Mouse (Mus musculus): ENCODE measurements around the gene Mrln. TPM values are rescaled to one million over a fixed set of nuclear protein-coding genes. Genes with fewer than 3 reads are reported as not detected.

The Mrln gene
- 2.1 and 2.6 TPM in 2 replicates for polyA plus RNA-seq (2016; fragmentation: Nextera tagmentation; extraction: Ambion mirVana)

DNA sequence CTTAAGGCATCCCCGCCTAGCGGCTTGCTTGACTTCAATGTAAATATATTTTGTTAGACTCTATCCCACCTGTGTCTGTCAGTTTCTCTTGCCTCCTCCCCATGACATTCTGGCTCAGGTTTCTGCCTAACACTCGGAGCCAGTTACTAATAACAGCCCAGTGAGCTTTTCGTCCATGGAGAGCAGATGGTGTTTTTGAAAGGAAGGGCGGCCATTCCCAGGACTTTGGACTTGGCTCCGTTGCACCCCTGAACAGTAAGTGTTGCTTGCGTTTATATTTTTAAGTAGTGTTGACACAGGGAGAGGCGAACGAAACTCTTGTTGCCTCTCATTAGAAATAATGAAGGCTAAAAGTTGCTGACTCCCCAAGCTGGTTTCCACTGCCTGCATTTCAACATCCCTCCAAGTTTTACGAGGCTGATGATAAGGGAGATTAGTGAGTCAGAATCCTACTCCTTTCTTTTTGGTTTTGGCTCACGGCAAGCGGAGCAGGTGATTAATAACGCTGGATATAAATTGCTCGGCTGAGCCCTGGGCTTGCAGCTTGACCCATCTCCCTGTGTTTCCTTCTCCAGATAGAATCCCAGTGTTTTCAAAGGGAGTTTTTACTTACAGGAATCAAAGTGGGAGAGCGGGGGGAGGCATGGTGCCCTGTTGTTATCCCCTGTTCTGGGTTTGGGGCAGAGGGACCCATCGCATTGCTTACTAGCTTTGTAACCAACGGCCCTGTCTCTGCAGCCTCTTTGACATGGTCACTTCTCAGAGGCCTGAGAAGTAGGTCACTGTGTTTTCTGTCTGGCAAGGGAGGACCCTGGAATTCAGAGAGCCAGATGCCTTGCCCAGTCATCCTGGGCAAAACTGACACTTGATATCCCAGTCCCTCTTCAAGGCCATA lies at the start of gene Mrln:
Gene Mrln (plus strand): TSS at position 160 of the 895 bp plus-strand sequence.
- no peaks in the 10 kb centered on the region for H3K36me3 ChIP-seq (replicated peaks)
- no peaks in the 10 kb centered on the region for H3K27me3 ChIP-seq (replicated peaks; ENCODE audit: low read depth, poor library complexity, severe bottlenecking)
- WGBS = 65% methylated on average over 17 of the region's 17 CpGs
- 0 out of 2 replicates have a peak within 1 kb of the TSS, but pooled peaks have one; percentile 30 for H3K27ac ChIP-seq (replicated peaks)
- H3K4me3 ChIP-seq = no peak within 1 kb of the TSS
- DNase-seq (ENCODE audit: low spot score) = no peak
- no peaks in the 10 kb centered on the region for H3K9me3 ChIP-seq
- H3K4me1 ChIP-seq = peaks cover 22% of the 10 kb centered on the region

DNA sequence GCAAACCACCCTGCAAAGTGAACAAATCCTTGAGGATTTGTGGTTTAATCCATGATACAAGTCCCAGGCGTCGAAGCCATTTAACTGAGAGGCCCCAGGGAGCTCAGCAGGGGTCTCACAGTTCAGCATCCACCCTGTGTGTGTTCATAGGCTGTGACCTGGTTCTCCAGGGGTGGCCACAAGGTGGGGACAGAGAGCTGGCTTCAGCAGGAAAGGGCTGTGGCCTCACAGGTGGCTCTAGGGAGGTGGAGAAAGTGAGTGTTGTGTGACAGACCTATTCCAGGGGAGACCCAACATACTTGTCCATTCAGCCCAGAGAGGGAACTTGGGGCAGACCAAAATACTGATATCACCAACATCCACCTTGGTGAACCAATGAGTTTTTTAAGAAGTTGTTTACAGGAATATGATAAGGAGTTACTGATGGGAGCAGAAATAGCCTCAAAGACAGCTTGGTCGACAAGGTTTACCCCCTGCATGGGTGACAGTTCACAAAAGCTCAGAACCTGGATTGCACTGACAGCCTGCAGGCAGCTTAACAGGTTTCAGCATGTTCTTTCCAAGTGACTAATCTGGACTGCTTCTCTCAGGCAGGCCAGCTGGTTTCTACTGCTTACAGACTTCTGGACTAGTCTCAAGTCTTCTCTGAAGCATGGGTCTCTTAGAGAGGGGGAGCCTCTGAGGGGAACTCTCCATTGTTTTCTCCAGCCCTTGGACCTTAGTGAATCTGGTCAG lies 47.9 kb upstream of the Mrln start:
- WGBS = 79% methylated on average over 3 of the region's 3 CpGs
- Histone ChIP-seq H3K9me3 (no peaks in the 10 kb centered on the region), H3K4me1 (peaks cover 19% of the 10 kb centered on the region), H3K36me3 (replicated peaks) (peaks cover 80% of the 10 kb centered on the region), H3K4me3 (no peak overlapping the region), H3K27ac (replicated peaks) (no peak overlapping the region), H3K27me3 (replicated peaks; ENCODE audit: low read depth, poor library complexity, severe bottlenecking) (no peaks in the 10 kb centered on the region)
- DNase-seq (ENCODE audit: low spot score) = peak; percentile 44

DNA sequence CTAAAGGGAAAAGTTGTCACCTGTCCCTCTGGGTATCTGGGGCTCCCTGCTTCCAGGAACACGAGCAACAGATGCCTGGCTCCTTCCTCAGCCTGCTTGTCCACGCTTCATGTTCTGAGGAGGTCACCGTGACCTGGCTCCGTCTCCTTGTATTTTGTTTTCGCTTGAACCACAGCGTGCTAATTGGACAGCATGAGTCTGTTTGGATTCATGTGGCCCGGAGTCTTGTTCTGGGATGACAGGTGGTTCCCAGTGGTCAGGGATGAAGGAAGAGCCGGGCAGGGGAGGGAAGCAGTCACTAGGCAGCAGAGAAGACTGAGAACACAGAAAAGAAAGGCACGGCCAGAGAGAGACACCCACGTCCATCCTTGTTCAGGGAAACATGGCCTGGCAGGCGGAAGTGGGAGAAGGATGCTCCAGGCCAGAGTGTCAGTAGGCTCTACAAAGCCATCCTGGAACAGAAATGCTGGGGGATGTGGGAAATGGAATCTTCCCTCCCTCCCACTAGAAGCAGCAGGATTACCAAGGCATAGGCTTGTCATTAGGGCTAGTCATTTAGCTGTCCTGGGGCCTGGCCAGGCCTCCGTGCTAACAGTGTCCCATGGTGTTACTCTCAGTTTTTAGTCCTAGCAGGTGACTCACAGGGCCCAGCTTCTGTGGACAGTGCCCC lies 44.7 kb upstream of the Mrln start:
- DNase-seq (ENCODE audit: low spot score) = no peak
- Histone ChIP-seq H3K27ac (replicated peaks) (no peak overlapping the region), H3K36me3 (replicated peaks) (peaks cover 53% of the 10 kb centered on the region), H3K4me3 (no peak overlapping the region), H3K27me3 (replicated peaks; ENCODE audit: low read depth, poor library complexity, severe bottlenecking) (no peaks in the 10 kb centered on the region), H3K4me1 (peaks cover 12% of the 10 kb centered on the region), H3K9me3 (no peaks in the 10 kb centered on the region)
- WGBS = 75% methylated on average over 12 of the region's 12 CpGs

DNA sequence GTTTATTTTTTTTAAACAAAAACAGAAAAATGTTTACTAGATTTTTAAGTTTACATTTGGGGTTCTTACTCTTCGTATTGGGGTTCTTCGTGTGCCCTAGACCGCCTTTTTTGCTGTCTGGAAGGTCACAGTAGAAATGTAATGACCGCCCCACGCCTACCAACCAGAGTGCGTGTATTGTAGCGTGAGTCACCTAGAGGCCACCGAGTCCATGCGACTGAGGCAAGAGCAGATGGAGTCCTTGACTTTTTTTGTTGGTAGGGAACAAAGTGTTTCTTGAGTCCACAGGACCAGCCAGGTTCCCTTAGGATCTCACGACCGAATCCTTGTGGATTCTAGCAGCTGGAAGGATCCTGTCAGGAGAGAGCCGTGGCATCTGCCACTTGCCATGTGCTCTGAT lies 43.7 kb upstream of the Mrln start:
- no peak overlapping the region for H3K4me3 ChIP-seq
- H3K27ac ChIP-seq (replicated peaks) = no peak overlapping the region
- H3K36me3 ChIP-seq (replicated peaks) = peaks cover 43% of the 10 kb centered on the region
- peaks cover 12% of the 10 kb centered on the region for H3K4me1 ChIP-seq
- no peaks in the 10 kb centered on the region for H3K9me3 ChIP-seq
- H3K27me3 ChIP-seq (replicated peaks; ENCODE audit: low read depth, poor library complexity, severe bottlenecking) = no peaks in the 10 kb centered on the region
- WGBS = 95% methylated on average over 12 of the region's 12 CpGs
- no peak for DNase-seq (ENCODE audit: low spot score)

DNA sequence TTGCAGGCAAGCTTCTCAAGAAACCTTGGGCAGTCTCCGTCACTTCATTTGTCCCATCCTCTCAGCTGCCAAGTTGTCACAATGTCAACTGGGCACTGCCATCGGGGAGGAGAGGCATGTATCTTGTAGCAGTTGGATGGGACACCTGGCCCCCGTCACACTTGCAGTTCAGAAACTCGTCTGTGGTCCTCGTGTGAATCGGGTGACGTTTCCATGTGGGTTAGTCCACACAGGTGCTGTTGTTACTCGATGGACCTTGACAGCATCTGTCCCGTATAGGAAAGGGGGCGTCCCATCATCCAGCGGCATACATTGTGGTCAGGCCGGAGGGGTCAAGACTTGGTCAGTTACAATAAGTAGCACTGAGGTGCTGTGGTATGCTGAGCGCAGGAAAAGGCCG lies 43.0 kb upstream of the Mrln start:
- Histone ChIP-seq H3K4me3 (no peak overlapping the region), H3K36me3 (replicated peaks) (peaks cover 43% of the 10 kb centered on the region), H3K27ac (replicated peaks) (no peak overlapping the region), H3K9me3 (no peaks in the 10 kb centered on the region), H3K4me1 (peaks cover 12% of the 10 kb centered on the region), H3K27me3 (replicated peaks; ENCODE audit: low read depth, poor library complexity, severe bottlenecking) (no peaks in the 10 kb centered on the region)
- WGBS = 94% methylated on average over 14 of the region's 14 CpGs
- DNase-seq (ENCODE audit: low spot score) = no peak

DNA sequence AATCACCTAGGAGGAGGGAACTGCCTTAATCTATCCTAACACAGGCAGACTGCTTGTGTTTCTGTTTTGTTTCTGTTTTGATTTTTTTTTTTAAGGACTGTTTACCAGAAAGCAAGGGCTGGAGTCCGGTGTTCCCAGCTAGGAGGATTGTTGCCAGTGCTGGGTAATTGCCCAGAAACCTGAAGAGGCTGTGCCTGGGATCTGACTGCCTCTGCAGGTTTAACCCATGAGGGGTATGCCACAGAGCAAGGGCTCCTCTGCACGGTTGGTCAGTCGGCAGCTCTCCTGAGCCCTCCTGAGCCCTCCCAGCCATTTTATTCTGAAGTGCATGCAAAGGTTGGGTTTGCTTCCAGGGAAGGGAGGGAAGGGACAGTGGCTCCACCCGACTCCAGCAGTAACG lies 40.8 kb upstream of the Mrln start:
- WGBS = 56% methylated on average over 5 of the region's 5 CpGs
- 0 out of 2 replicates have a peak overlapping the region, but pooled peaks have one; percentile 30 for H3K27ac ChIP-seq (replicated peaks)
- peaks cover 44% of the 10 kb centered on the region for H3K36me3 ChIP-seq (replicated peaks)
- no peak for DNase-seq (ENCODE audit: low spot score)
- H3K4me3 ChIP-seq = no peak overlapping the region
- H3K4me1 ChIP-seq = peaks cover 21% of the 10 kb centered on the region
- no peaks in the 10 kb centered on the region for H3K9me3 ChIP-seq
- no peaks in the 10 kb centered on the region for H3K27me3 ChIP-seq (replicated peaks; ENCODE audit: low read depth, poor library complexity, severe bottlenecking)

DNA sequence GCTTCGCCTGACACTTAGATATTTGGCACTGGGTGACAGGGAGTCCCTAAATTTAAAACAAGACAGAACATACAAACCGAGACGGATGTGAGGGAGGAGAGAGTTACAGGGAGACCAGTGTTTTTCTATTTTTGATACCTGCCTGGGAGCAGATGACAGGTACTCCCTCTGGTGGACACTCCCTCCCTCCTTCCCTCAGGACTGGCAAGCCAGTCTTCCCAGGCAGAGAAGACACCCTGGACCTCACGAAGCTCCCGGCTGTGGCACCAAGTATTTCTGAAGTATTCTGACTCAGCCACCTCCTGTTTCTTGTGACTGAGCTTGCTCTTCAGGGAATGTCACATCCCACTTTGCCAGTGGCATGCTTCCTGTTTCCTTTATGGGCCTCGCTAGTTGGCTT lies 38.6 kb upstream of the Mrln start:
- DNase-seq (ENCODE audit: low spot score) = no peak
- 79% methylated on average over 6 of the region's 6 CpGs for WGBS
- H3K36me3 ChIP-seq (replicated peaks) = peaks cover 51% of the 10 kb centered on the region

DNA sequence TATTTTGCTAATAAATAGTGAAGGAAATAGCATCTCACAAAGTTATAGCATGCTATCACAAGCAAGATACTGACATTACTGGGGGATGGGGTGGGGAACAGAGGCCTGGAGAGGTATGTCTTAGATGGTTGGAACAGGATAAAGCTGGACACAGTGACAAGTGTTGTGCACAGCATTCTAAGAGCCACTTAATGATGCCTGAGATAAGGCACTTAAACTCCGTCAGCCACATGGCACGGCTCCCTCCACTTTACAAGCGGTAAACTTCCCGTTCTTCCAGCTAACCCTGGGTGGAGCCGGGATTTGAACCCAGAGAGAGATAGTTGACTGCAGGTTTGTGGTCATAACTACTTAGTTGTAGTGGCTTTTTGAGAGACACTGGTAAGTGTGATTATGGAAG lies 38.0 kb upstream of the Mrln start:
- no peaks in the 10 kb centered on the region for H3K9me3 ChIP-seq
- no peak overlapping the region for H3K4me3 ChIP-seq
- WGBS = 97% methylated on average over 5 of the region's 5 CpGs
- H3K36me3 ChIP-seq (replicated peaks) = peaks cover 56% of the 10 kb centered on the region
- H3K27me3 ChIP-seq (replicated peaks; ENCODE audit: low read depth, poor library complexity, severe bottlenecking) = no peaks in the 10 kb centered on the region
- DNase-seq (ENCODE audit: low spot score) = no peak
- peaks cover 28% of the 10 kb centered on the region for H3K4me1 ChIP-seq
- H3K27ac ChIP-seq (replicated peaks) = no peak overlapping the region

More for the DNA sequence above, 38.6 kb upstream of the Mrln start:
- Histone ChIP-seq H3K27ac (replicated peaks) (no peak overlapping the region), H3K4me1 (peaks cover 28% of the 10 kb centered on the region), H3K9me3 (no peaks in the 10 kb centered on the region), H3K4me3 (no peak overlapping the region), H3K27me3 (replicated peaks; ENCODE audit: low read depth, poor library complexity, severe bottlenecking) (no peaks in the 10 kb centered on the region)

DNA sequence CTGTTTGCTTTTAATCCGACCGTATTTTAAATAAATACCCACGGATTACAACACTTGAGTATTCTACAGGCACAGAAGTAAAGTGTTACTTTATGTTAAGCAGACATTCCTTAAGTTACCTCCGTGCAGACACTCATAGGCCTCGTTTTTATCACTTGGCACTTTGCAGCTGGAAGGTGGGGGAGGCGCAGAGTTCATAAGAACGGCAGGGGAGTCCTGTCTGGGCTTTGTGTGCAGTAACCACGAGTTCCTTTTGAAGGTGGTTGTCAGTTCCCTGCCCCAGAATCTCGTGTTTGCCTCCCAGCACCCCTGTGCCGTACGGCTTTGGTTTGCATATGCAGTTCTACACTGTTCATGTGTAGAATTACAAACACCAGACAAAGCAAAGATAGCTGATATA lies 36.8 kb upstream of the Mrln start:
- Histone ChIP-seq H3K4me1 (peaks cover 28% of the 10 kb centered on the region), H3K4me3 (no peak overlapping the region), H3K9me3 (no peaks in the 10 kb centered on the region), H3K27me3 (replicated peaks; ENCODE audit: low read depth, poor library complexity, severe bottlenecking) (no peaks in the 10 kb centered on the region), H3K27ac (replicated peaks) (no peak overlapping the region), H3K36me3 (replicated peaks) (peaks cover 66% of the 10 kb centered on the region)
- WGBS = 84% methylated on average over 11 of the region's 11 CpGs
- no peak for DNase-seq (ENCODE audit: low spot score)

DNA sequence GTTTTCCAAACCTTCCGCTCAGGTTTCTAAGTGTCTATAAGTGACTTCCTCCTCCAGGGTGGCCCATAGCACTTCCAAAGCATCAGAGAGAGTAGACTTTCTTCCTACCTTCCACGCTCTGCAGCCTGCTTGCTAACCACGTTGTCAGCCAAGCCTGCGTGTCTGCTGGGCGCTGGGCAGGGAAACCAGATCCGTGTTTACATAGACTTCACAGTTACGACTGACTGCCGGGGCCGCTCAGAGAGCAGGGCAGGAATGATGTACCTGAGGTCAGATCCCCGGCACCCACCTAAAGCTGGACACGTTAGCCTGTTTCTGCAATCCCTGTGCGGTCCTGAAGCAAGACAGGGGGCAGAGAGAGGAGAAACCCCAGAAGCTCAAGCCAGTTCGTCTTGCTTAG lies 36.1 kb upstream of the Mrln start:
- no peak for DNase-seq (ENCODE audit: low spot score)
- Histone ChIP-seq H3K27me3 (replicated peaks; ENCODE audit: low read depth, poor library complexity, severe bottlenecking) (no peaks in the 10 kb centered on the region), H3K36me3 (replicated peaks) (peaks cover 66% of the 10 kb centered on the region), H3K4me3 (no peak overlapping the region), H3K27ac (replicated peaks) (peak overlapping the region; percentile 37; the same call in 1 of the 2 replicates), H3K9me3 (no peaks in the 10 kb centered on the region), H3K4me1 (peaks cover 26% of the 10 kb centered on the region)
- WGBS = 74% methylated on average over 13 of the region's 13 CpGs

DNA sequence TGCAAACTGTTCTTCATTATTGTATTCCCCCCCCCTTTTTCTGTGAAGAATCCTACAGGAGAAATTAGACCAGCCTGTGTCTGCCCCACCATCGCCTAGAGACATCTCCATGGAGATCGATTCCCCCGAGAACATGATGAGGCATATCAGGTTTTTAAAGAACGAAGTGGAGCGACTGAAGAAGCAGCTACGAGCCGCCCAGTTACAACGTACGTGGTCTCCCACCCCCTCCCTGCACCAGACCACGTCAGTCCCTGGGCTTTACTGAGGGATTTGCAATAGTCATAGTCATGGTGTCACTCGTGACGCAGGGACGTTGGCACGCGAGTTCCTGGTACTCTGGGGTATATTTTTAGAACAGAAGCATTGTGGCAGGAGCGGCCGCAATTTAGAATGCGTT lies 35.4 kb upstream of the Mrln start:
- Histone ChIP-seq H3K9me3 (no peaks in the 10 kb centered on the region), H3K27ac (replicated peaks) (no peak overlapping the region), H3K4me3 (no peak overlapping the region), H3K4me1 (peaks cover 20% of the 10 kb centered on the region), H3K36me3 (replicated peaks) (peaks cover 64% of the 10 kb centered on the region), H3K27me3 (replicated peaks; ENCODE audit: low read depth, poor library complexity, severe bottlenecking) (no peaks in the 10 kb centered on the region)
- no peak for DNase-seq (ENCODE audit: low spot score)
- 83% methylated on average over 18 of the region's 18 CpGs for WGBS

DNA sequence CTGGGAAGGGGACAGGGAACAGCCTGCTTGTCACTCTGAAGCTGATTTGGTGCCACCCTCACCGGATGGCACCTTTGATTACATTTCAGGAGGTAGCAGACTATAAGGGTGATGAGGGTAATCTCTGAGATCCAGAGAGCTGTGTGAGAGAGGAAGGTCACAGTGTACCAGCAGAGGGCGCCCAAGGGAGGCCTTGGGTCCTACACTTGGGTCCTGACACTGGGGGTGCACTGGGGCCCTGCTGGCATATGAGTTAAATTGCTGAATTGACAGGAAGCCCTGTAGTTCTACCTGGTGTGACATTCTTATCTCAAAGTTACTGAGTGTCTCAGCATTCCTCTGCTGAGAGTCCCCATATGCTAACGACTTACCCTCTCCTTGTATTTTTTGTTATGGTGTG lies 31.1 kb upstream of the Mrln start:
- no peaks in the 10 kb centered on the region for H3K27me3 ChIP-seq (replicated peaks; ENCODE audit: low read depth, poor library complexity, severe bottlenecking)
- 64% methylated on average over 3 of the region's 3 CpGs for WGBS
- no peaks in the 10 kb centered on the region for H3K9me3 ChIP-seq
- H3K36me3 ChIP-seq (replicated peaks) = peaks cover 79% of the 10 kb centered on the region
- DNase-seq (ENCODE audit: low spot score) = peak; percentile 72
- H3K4me1 ChIP-seq = peaks cover 20% of the 10 kb centered on the region
- H3K27ac ChIP-seq (replicated peaks) = no peak overlapping the region
- H3K4me3 ChIP-seq = no peak overlapping the region
